Mouse (Mus musculus) stomach, postnatal 0 days (tissue): ENCODE measurements at regions not wholly inside any gene's neighbourhood (a gene's known extent, or its start where the extent isn't known, plus 50 kb on each side); places are given as distances from the start of the nearest gene placed in this dataset.

Experiments used
- CTCF ChIP-seq: IDR thresholded peaks from 2 replicates; pipeline ENCODE4 v1.5.1; 2016; ENCODE audit warnings: antibody characterized with exemption, low read depth, mild to moderate bottlenecking, moderate library complexity
- EP300 ChIP-seq: optimal IDR thresholded peaks from 2 replicates; pipeline ENCODE3; 2016; ENCODE audit warnings: antibody characterized with exemption

- TF ChIP-seq CTCF (no peak), EP300 (no peak)
These were observed 161.5 kb downstream of the AI429214 start for GRCm38 (mm10) chr8:37154946-37155345.
